Mouse (Mus musculus): Measurements from ENCODE around the gene Apba2.

GRCm38 (mm10) chr7:64646046-64646445, 144.5 kb downstream of the Apba2 start:
- TF ChIP-seq CTCF (IDR thresholded peaks at IDR 0.05) (no peak), EP300 (IDR thresholded peaks at IDR 0.05) (no peak)
